In genomic region chr2:37516030-37516710, GRCm38 (mm10) we compare ENCODE assay signal across 8 mouse cellular contexts. TPM values are rescaled to one million over a fixed set of nuclear protein-coding genes. Genes with fewer than 3 reads are reported as not detected.
DNase-seq lines count a peak whose midpoint lies in the region; ATAC-seq and TF ChIP-seq lines count a peak whose summit lies in the region.

Gpr21 (plus strand) TSS chr2:37516332.

- no peak within 1 kb of the TSS for H3K9ac ChIP-seq in heart, embryonic 11.5 days (ENCODE audit: low read depth, low read length)
- H3K9ac ChIP-seq in forebrain, embryonic 16.5 days (replicated peaks; ENCODE audit: low read depth, low read length) = peak within 1 kb of the TSS; percentile 59
- no peak within 1 kb of the TSS for H3K9ac ChIP-seq in lung, postnatal 0 days (replicated peaks; ENCODE audit: low read depth)

- no peaks in the 10 kb centered on the region for H3K9me3 ChIP-seq in heart, embryonic 11.5 days (replicated peaks; ENCODE audit: control insufficient read depth, low read length)
- no peaks in the 10 kb centered on the region for H3K9me3 ChIP-seq in forebrain, embryonic 16.5 days (ENCODE audit: control insufficient read depth, low read length)
- no peaks in the 10 kb centered on the region for H3K9me3 ChIP-seq in lung, postnatal 0 days (ENCODE audit: low read length)

- H3K4me1 ChIP-seq in heart, embryonic 11.5 days (ENCODE audit: control insufficient read depth, insufficient read depth, low read length) = 0 out of 2 replicates have a peak, but pooled peaks cover 3% of the 10 kb centered on the region
- peaks cover 23% of the 10 kb centered on the region for H3K4me1 ChIP-seq in forebrain, embryonic 16.5 days (replicated peaks; ENCODE audit: control insufficient read depth, insufficient read depth, low read length)
- H3K4me1 ChIP-seq in lung, postnatal 0 days (ENCODE audit: insufficient read depth, low read depth, low read length) = no peaks in the 10 kb centered on the region

- peak within 1 kb of the TSS; percentile 20 for H3K4me3 ChIP-seq in heart, embryonic 11.5 days (ENCODE audit: low read depth, low read length)
- peak within 1 kb of the TSS; percentile 45 for H3K4me3 ChIP-seq in forebrain, embryonic 16.5 days (replicated peaks; ENCODE audit: low read length)
- peak within 1 kb of the TSS; percentile 10; the same call in 1 of the 2 replicates for H3K4me3 ChIP-seq in lung, postnatal 0 days (ENCODE audit: low read depth, low read length)

- H3K4me2 ChIP-seq in heart, embryonic 11.5 days = peak within 1 kb of the TSS; percentile 52
- peak within 1 kb of the TSS; percentile 57 for H3K4me2 ChIP-seq in forebrain, embryonic 16.5 days (ENCODE audit: low read length)
- H3K4me2 ChIP-seq in lung, postnatal 0 days (replicated peaks; ENCODE audit: low read depth, low read length) = peak within 1 kb of the TSS; percentile 42

- no peak for DNase-seq in heart, postnatal 4 days
- DNase-seq in WW6 (ENCODE audit: low read depth, low spot score) = peak; percentile 48
- DNase-seq in lung, postnatal 0 days (ENCODE audit: low spot score) = peak; percentile 61
- no peak for DNase-seq in urinary bladder, adult 2 months (ENCODE audit: low spot score)
- no peak for DNase-seq in right cerebral cortex, adult 2 months (ENCODE audit: low spot score in 2 of 2)

- no peak within 1 kb of the TSS for H3K27ac ChIP-seq in heart, embryonic 11.5 days (ENCODE audit: low read depth, low read length)
- peak within 1 kb of the TSS; percentile 89 for H3K27ac ChIP-seq in forebrain, embryonic 16.5 days (ENCODE audit: low read length)
- no peak within 1 kb of the TSS for H3K27ac ChIP-seq in lung, postnatal 0 days (ENCODE audit: low read length)

- TF ChIP-seq CTCF in lung, postnatal 0 days (IDR thresholded peaks at IDR 0.05) = no peak

- H3K36me3 ChIP-seq in heart, embryonic 11.5 days (ENCODE audit: control insufficient read depth, insufficient read depth, low read length) = peaks cover 4% of the 10 kb centered on the region; the same call in 1 of the 2 replicates
- H3K36me3 ChIP-seq in forebrain, embryonic 16.5 days (ENCODE audit: control insufficient read depth, insufficient read depth) = peaks cover 10% of the 10 kb centered on the region
- H3K36me3 ChIP-seq in lung, postnatal 0 days (ENCODE audit: insufficient read depth, low read length) = no peaks in the 10 kb centered on the region; the same call in 1 of the 2 replicates

- H3K27me3 ChIP-seq in heart, embryonic 11.5 days (ENCODE audit: control insufficient read depth, insufficient read depth, low read length) = no peaks in the 10 kb centered on the region
- no peaks in the 10 kb centered on the region for H3K27me3 ChIP-seq in forebrain, embryonic 16.5 days (replicated peaks; ENCODE audit: control insufficient read depth, insufficient read depth, low read length)
- H3K27me3 ChIP-seq in lung, postnatal 0 days (replicated peaks; ENCODE audit: insufficient read depth, low read length) = no peaks in the 10 kb centered on the region

- WGBS in heart, embryonic 11.5 days (ENCODE audit: insufficient replicate concordance) = 26% methylated on average over 11 of the region's 11 CpGs
- WGBS in forebrain, embryonic 16.5 days = 17% methylated on average over 11 of the region's 11 CpGs
- 30% methylated on average over 11 of the region's 11 CpGs for WGBS in lung, postnatal 0 days

- peak; percentile 31; the same call in 1 of the 2 replicates for ATAC-seq in heart, embryonic 11.5 days (replicated peaks; ENCODE audit: insufficient number of reproducible peaks, low FRiP score, low TSS enrichment)
- peak; percentile 87 for ATAC-seq in forebrain, embryonic 16.5 days
- ATAC-seq in lung, postnatal 0 days = peak; percentile 79
- ATAC-seq in erythroblast, adult 5-6 weeks (replicated peaks; ENCODE audit: low FRiP score, poor library complexity, severe bottlenecking) = no peak

- TF ChIP-seq EP300 in lung, postnatal 0 days (IDR thresholded peaks at IDR 0.05) = no peak

RNA-seq across cellular contexts. Expression of gene Gpr21, which starts in this region (rescaled TPM):
- 0.31 and 1.0 TPM in 2 replicates for polyA plus RNA-seq in heart, embryonic 11.5 days (2014; fragmentation: Nextera tagmentation; extraction: Ambion mirVana)
- 1 to 10 TPM; 1.4 to 1.5 TPM for total RNA-seq in heart, postnatal 4 days (2021)
- 28.9 and 31.1 TPM in 2 replicates for polyA plus RNA-seq in forebrain, embryonic 16.5 days (2015; fragmentation: Nextera tagmentation; extraction: Ambion mirVana)
- 0.94 and 1.5 TPM in 2 replicates for polyA plus RNA-seq in lung, postnatal 0 days (2015; fragmentation: Nextera tagmentation; extraction: Ambion mirVana)
- total RNA-seq in erythroblast, adult 5-6 weeks (2015; ENCODE audit: low replicate concordance) = 0.58 TPM in 1 of 2 replicates, not detected in the other
- 0.17 TPM in 1 of 2 replicates, not detected in the other for total RNA-seq in erythroblast, adult 5-6 weeks (2017; ENCODE audit: low replicate concordance)
- 0.17 and 0.62 TPM in 2 replicates for polyA plus RNA-seq in urinary bladder, adult 2 months (2012; rRNA removed)

Comparison
In these comparisons a context has a peak if more than half of its experiments do, and no peak if none do; other contexts are left out.
1. RNA of gene Gpr21 (polyA plus RNA-seq): 28.9 to 31.1 TPM in forebrain, embryonic 16.5 days; 0.31 to 1.0 TPM in heart, embryonic 11.5 days, 0.94 to 1.5 TPM in lung, postnatal 0 days and 0.17 to 0.62 TPM in urinary bladder, adult 2 months; every median in the first group is over 10 times any median in the second.
2. DNase-seq: peak in WW6 (single experiment) and lung, postnatal 0 days (single experiment); none in heart, postnatal 4 days (single experiment), urinary bladder, adult 2 months (single experiment) and right cerebral cortex, adult 2 months (0 of 2).
3. Peak in every context shown above with its lines, with median percentiles within 50 percentile points of each other: H3K4me2 ChIP-seq and H3K4me3 ChIP-seq.